Mouse (Mus musculus) stomach, postnatal 0 days (tissue): Measurements from ENCODE around the gene Golga7b. TPM values are rescaled to one million over a fixed set of nuclear protein-coding genes. Genes with fewer than 3 reads are reported as not detected.
A peak's percentile ranks its signal among the peaks of the same experiment; 100 is the strongest.

Experiments used
- ATAC-seq: fragments of 200-750 bp; cut with Nextera tagmentation; 2 replicates; pipeline ENCODE4 v1.8.0; 2017; ENCODE audit not compliant: low FRiP score, low TSS enrichment
- DNase-seq: peaks from one replicate; pipeline ENCODE4 v3.0.0-alpha.2; 2016; ENCODE audit warnings: low spot score
- H3K27ac ChIP-seq: fragments of 300-500 bp; sonication (generic); replicated peaks from 2 replicates; pipeline ENCODE4 v1.5.1; 2014; ENCODE audit warnings: mild to moderate bottlenecking, control low read depth
- H3K27me3 ChIP-seq: fragments of 300-500 bp; sonication (generic); 2 replicates; pipeline ENCODE4 v1.6.1; 2014; ENCODE audit warnings: low read length; ENCODE audit not compliant: control insufficient read depth, insufficient read depth
- H3K36me3 ChIP-seq: fragments of 300-500 bp; sonication (generic); 2 replicates; pipeline ENCODE4 v1.6.1; 2014; ENCODE audit warnings: low read length, mixed read lengths; ENCODE audit not compliant: control insufficient read depth, insufficient read depth
- H3K4me1 ChIP-seq: fragments of 300-500 bp; sonication (generic); replicated peaks from 2 replicates; pipeline ENCODE4 v1.6.1; 2014; ENCODE audit warnings: antibody characterized with exemption; ENCODE audit not compliant: control insufficient read depth, insufficient read depth
- H3K4me2 ChIP-seq: fragments of 300-500 bp; sonication (generic); replicated peaks from 2 replicates; pipeline ENCODE4 v1.6.1; 2014; ENCODE audit warnings: low read depth, mild to moderate bottlenecking, control low read depth, moderate library complexity
- H3K4me3 ChIP-seq: fragments of 300-500 bp; sonication (generic); 2 replicates; pipeline ENCODE4 v1.5.1; 2014; ENCODE audit warnings: low read depth, low read length, control low read depth
- H3K9ac ChIP-seq: fragments of 300-500 bp; sonication (generic); 2 replicates; pipeline ENCODE4 v1.6.1; 2014; ENCODE audit warnings: mild to moderate bottlenecking, low read length, control low read depth, mixed read lengths
- H3K9me3 ChIP-seq: fragments of 300-500 bp; sonication (generic); 2 replicates; pipeline ENCODE4 v1.6.1; 2016; ENCODE audit warnings: low read length; ENCODE audit not compliant: control insufficient read depth
- CTCF ChIP-seq: IDR thresholded peaks from 2 replicates; pipeline ENCODE4 v1.5.1; 2016; ENCODE audit warnings: antibody characterized with exemption, low read depth, mild to moderate bottlenecking, moderate library complexity
- EP300 ChIP-seq: optimal IDR thresholded peaks from 2 replicates; pipeline ENCODE3; 2016; ENCODE audit warnings: antibody characterized with exemption
- WGBS: fragments of 180-500 bp; shearing (Covaris S2); extraction: QIAGEN DNeasy Blood & Tissue Kit; methylation state at CpG from one replicate; pipeline ENCODE4 v1.1.7; 2014; 5-methylcytosine and 5-hydroxymethylcytosine counted together
- polyA plus RNA-seq: library from polyadenylated mRNA; unstranded; fragments of >200 nt; fragmentation: Nextera tagmentation; extraction: Ambion mirVana; gene quantifications from 2 replicates; pipeline ENCODE4 v1.2.1, GENCODE M21; 2015

The Golga7b gene
- polyA plus RNA-seq, 1 experiment from 2014 or later: 0.82 TPM

- no peaks in the 10 kb centered on the region for H3K27me3 ChIP-seq
- no peak for ATAC-seq
- no peak overlapping the region for H3K4me2 ChIP-seq
- H3K4me1 ChIP-seq: no peaks in the 10 kb centered on the region
- TF ChIP-seq CTCF: no peak
- no peaks in the 10 kb centered on the region for H3K36me3 ChIP-seq
- no peak overlapping the region for H3K4me3 ChIP-seq
- no peak overlapping the region for H3K9ac ChIP-seq
- 76% methylated on average over 12 of the region's 12 CpGs for WGBS
- no peak for DNase-seq
- H3K9me3 ChIP-seq: no peaks in the 10 kb centered on the region
- H3K27ac ChIP-seq: no peak overlapping the region
These were observed 61.6 kb downstream of the Golga7b start for GRCm38 (mm10) chr19:42308931-42309330.

- 30% methylated on average over 2 of the region's 2 CpGs for WGBS
- Histone ChIP-seq H3K36me3 (no peaks in the 10 kb centered on the region), H3K9me3 (no peaks in the 10 kb centered on the region)
These were observed 64.0 kb downstream of the Golga7b start for GRCm38 (mm10) chr19:42311332-42311731.

GRCm38 (mm10) chr19:42312191-42312590 is 64.8 kb downstream of the Golga7b start:
- ATAC-seq: no peak
- DNase-seq: no peak
- H3K4me1 ChIP-seq: no peaks in the 10 kb centered on the region
- no peak overlapping the region for H3K9ac ChIP-seq
- no peaks in the 10 kb centered on the region for H3K9me3 ChIP-seq
- TF ChIP-seq EP300 (no peak), CTCF (no peak)
- 80% methylated on average over 3 of the region's 3 CpGs for WGBS
- no peak overlapping the region for H3K4me2 ChIP-seq
- H3K27me3 ChIP-seq: no peaks in the 10 kb centered on the region
- H3K4me3 ChIP-seq: no peak overlapping the region
- no peaks in the 10 kb centered on the region for H3K36me3 ChIP-seq
- no peak overlapping the region for H3K27ac ChIP-seq

More at GRCm38 (mm10) chr19:42311332-42311731, 64.0 kb downstream of the Golga7b start:
- Histone ChIP-seq H3K4me2 (no peak overlapping the region), H3K27ac (no peak overlapping the region), H3K4me3 (no peak overlapping the region), H3K9ac (no peak overlapping the region), H3K4me1 (no peaks in the 10 kb centered on the region), H3K27me3 (no peaks in the 10 kb centered on the region)
- no peak for ATAC-seq
- no peak for TF ChIP-seq CTCF
- TF ChIP-seq EP300: no peak
- no peak for DNase-seq

GRCm38 (mm10) chr19:42315070-42315679 is 67.8 kb downstream of the Golga7b start:
- Histone ChIP-seq H3K27ac (no peak overlapping the region), H3K36me3 (no peaks in the 10 kb centered on the region), H3K4me2 (no peak overlapping the region), H3K4me3 (no peak overlapping the region), H3K27me3 (no peaks in the 10 kb centered on the region), H3K4me1 (no peaks in the 10 kb centered on the region), H3K9ac (no peak overlapping the region), H3K9me3 (no peaks in the 10 kb centered on the region)
- ATAC-seq (no peak; the same call in 1 of the 2 replicates), DNase-seq (no peak)
- TF ChIP-seq CTCF (no peak), EP300 (no peak)
- 59% methylated on average over 6 of the region's 6 CpGs for WGBS

- Histone ChIP-seq H3K9ac (no peak overlapping the region), H3K4me1 (no peaks in the 10 kb centered on the region), H3K27me3 (no peaks in the 10 kb centered on the region), H3K4me2 (no peak overlapping the region), H3K4me3 (no peak overlapping the region), H3K9me3 (no peaks in the 10 kb centered on the region), H3K27ac (no peak overlapping the region), H3K36me3 (no peaks in the 10 kb centered on the region)
- WGBS: 0% methylated on average over 1 of the region's 1 CpGs
- ATAC-seq (peak; percentile 60; the same call in 1 of the 2 replicates), DNase-seq (peak; percentile 78)
- TF ChIP-seq CTCF: peak; percentile 96
- no peak for TF ChIP-seq EP300
These were observed 68.5 kb downstream of the Golga7b start for GRCm38 (mm10) chr19:42315914-42316313.

GRCm38 (mm10) chr19:42316525-42316924 is 69.2 kb downstream of the Golga7b start:
- TF ChIP-seq CTCF (no peak), EP300 (no peak)
- Histone ChIP-seq H3K27ac (no peak overlapping the region), H3K4me3 (no peak overlapping the region), H3K9ac (no peak overlapping the region), H3K27me3 (no peaks in the 10 kb centered on the region), H3K4me2 (no peak overlapping the region), H3K9me3 (no peaks in the 10 kb centered on the region), H3K4me1 (no peaks in the 10 kb centered on the region), H3K36me3 (no peaks in the 10 kb centered on the region)
- 75% methylated on average over 2 of the region's 2 CpGs for WGBS
- no peak for ATAC-seq
- no peak for DNase-seq
